Mouse (Mus musculus) left cerebral cortex, postnatal 36 days (tissue): ENCODE measurements around the gene E330021D16Rik. TPM values are rescaled to one million over a fixed set of nuclear protein-coding genes. Genes with fewer than 3 reads are reported as not detected.

Experiments
- DNase-seq, 2 experiments: peaks; one replicate each; pipeline ENCODE4 v3.0.0; 2021 to 2022; ENCODE audit warnings: low spot score in 2 of 2, mixed read lengths in 1 of 2
- intact Hi-C: fragments of 180-260 bp; cut with DNase I; formaldehyde crosslinking; loops from one replicate; pipeline ENCODE4 v1.15.1; 2025
- total RNA-seq, 2 experiments: library from RNA; stranded (reverse); gene quantifications; 2 replicates each; pipeline ENCODE4 v1.2.3; 2021

E330021D16Rik gene
- total RNA-seq, 2 experiments from 2014 or later, result not detected

GRCm38 (mm10) chr6:136423201-136423600, 7.8 kb upstream of the E330021D16Rik start:
- no peak for DNase-seq
- intact Hi-C loops, result loop anchor here (5.0 kb wide), 1 partner anchor 199 kb away; no protein-coding TSS in a partner anchor

GRCm38 (mm10) chr6:136422084-136422853, 6.9 kb upstream of the E330021D16Rik start:
- peak; percentile 49 to 51 for DNase-seq
- intact Hi-C loops, result loop anchor here (5.0 kb wide), 1 partner anchor 200 kb away; no protein-coding TSS in a partner anchor

GRCm38 (mm10) chr6:136421059-136421458, 5.7 kb upstream of the E330021D16Rik start:
- intact Hi-C loops, result loop anchor here (5.0 kb wide), 1 partner anchor 201 kb away; no protein-coding TSS in a partner anchor
- no peak for DNase-seq

GRCm38 (mm10) chr6:136418889-136419835, 3.8 kb upstream of the E330021D16Rik start:
- intact Hi-C loops, result no loop called here

GRCm38 (mm10) chr6:136418333-136418848, 3.0 kb upstream of the E330021D16Rik start:
- intact Hi-C loops, result no loop called here
- no peak for DNase-seq

More at GRCm38 (mm10) chr6:136418889-136419835, 3.8 kb upstream of the E330021D16Rik start:
- DNase-seq, result no peak

GRCm38 (mm10) chr6:136417864-136418263, 2.5 kb upstream of the E330021D16Rik start:
- no peak for DNase-seq
- intact Hi-C loops, result no loop called here

- intact Hi-C loops, result no loop called here
- DNase-seq, result no peak
These were observed 1.5 kb downstream of the E330021D16Rik start for GRCm38 (mm10) chr6:136413856-136414362.

GRCm38 (mm10) chr6:136407608-136408192, 7.7 kb downstream of the E330021D16Rik start:
- intact Hi-C loops, result loop anchor here (10.0 kb wide), 1 partner anchor 83 kb away; the partner anchor contains the start of gene Gm8994
- DNase-seq, result no peak

GRCm38 (mm10) chr6:136396860-136397259, 18.5 kb downstream of the E330021D16Rik start:
- no peak for DNase-seq
- intact Hi-C loops, result no loop called here

GRCm38 (mm10) chr6:136390262-136390661, 25.1 kb downstream of the E330021D16Rik start:
- DNase-seq, result no peak
- intact Hi-C loops, result no loop called here

GRCm38 (mm10) chr6:136385287-136385686, 30.1 kb downstream of the E330021D16Rik start:
- DNase-seq, result peak; percentile 50 to 57

GRCm38 (mm10) chr6:136383218-136383617, 32.2 kb downstream of the E330021D16Rik start:
- no peak for DNase-seq
- intact Hi-C loops, result no loop called here

More at GRCm38 (mm10) chr6:136385287-136385686, 30.1 kb downstream of the E330021D16Rik start:
- intact Hi-C loops, result no loop called here

GRCm38 (mm10) chr6:136376097-136376496, 39.3 kb downstream of the E330021D16Rik start:
- DNase-seq, result no peak
- intact Hi-C loops, result no loop called here

GRCm38 (mm10) chr6:136364430-136365098, 50.8 kb downstream of the E330021D16Rik start:
- DNase-seq, result peak; percentile 60 to 62

GRCm38 (mm10) chr6:136364008-136364407, 51.4 kb downstream of the E330021D16Rik start:
- DNase-seq, result no peak
- intact Hi-C loops, result no loop called here

More at GRCm38 (mm10) chr6:136364430-136365098, 50.8 kb downstream of the E330021D16Rik start:
- intact Hi-C loops, result no loop called here

- intact Hi-C loops, result no loop called here
- no peak for DNase-seq
These were observed 52.1 kb downstream of the E330021D16Rik start for GRCm38 (mm10) chr6:136363313-136363712.

- intact Hi-C loops, result loop anchor here (10.0 kb wide), 3 partner anchors 274 to 944 kb away; no protein-coding TSS in a partner anchor
- no peak for DNase-seq
These were observed 56.9 kb downstream of the E330021D16Rik start for GRCm38 (mm10) chr6:136358471-136358870.
